Mouse (Mus musculus) layer of hippocampus, postnatal 25 days (tissue): ENCODE measurements around the gene Kctd20. TPM values are rescaled to one million over a fixed set of nuclear protein-coding genes. Genes with fewer than 3 reads are reported as not detected.

Experiments
- DNase-seq, 2 experiments: peaks; one replicate each; pipeline ENCODE4 v3.0.0; 2022; ENCODE audit warnings: mixed read lengths in 2 of 2, low spot score in 1 of 2; ENCODE audit errors: extremely low spot score in 1 of 2
- total RNA-seq, 2 experiments: library from RNA; stranded (reverse); gene quantifications; 2 replicates each; pipeline ENCODE4 v1.2.3; 2021

Kctd20 gene
- total RNA-seq: 10 to 100 TPM; 67.1 to 75.4 TPM

DNA sequence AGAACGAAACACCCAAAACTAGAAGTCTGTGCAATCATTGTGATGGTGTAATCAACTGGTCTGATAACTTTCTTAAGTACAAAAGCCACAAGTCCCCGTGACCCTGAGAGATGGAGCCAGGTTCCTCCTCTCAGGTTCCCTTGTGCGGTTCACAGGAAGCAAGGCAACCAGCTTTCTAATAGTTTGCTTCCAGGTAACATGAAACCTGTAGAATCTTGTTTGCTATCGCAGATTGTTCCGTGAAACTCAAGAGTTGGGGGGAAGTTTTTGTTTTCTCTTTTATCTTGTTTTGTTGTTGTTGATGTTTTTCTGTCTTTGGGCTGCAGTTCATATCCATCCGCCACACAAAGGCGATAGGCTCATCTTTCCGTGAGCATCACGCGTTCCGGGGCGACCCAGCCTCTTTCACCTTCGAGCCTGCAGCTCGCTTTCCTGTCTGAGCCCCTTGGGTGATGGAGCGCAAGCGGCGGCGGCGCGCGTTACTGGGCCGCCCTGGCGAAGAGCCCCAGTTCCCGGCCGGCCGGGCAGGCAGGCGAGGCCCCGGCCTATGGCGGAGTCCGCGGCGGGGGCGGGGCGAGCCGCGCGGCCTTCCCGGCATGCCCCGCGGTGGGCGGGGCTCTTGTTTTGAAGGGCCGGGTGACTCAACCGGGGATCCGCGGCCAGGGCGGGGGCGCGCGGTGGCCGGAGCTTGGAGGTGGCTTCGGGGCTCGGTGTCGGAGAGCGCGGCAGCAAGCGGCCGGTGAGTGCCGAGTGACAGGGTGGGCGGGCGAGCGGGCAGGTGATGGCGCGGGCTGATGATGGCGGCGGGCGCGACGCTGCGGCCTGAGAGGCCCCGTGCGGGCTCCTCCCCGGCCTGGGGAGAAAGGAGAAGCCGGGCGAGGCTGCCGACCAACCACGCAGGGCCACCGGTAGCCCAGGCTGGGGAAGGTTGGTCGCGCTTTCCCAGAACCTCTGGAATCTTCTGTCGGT lies at the start of gene Kctd20:
Gene Kctd20, plus strand, starts transcription at position 120 of the 969 bp plus-strand sequence.
- DNase-seq: peak; percentile 81 to 94

DNA sequence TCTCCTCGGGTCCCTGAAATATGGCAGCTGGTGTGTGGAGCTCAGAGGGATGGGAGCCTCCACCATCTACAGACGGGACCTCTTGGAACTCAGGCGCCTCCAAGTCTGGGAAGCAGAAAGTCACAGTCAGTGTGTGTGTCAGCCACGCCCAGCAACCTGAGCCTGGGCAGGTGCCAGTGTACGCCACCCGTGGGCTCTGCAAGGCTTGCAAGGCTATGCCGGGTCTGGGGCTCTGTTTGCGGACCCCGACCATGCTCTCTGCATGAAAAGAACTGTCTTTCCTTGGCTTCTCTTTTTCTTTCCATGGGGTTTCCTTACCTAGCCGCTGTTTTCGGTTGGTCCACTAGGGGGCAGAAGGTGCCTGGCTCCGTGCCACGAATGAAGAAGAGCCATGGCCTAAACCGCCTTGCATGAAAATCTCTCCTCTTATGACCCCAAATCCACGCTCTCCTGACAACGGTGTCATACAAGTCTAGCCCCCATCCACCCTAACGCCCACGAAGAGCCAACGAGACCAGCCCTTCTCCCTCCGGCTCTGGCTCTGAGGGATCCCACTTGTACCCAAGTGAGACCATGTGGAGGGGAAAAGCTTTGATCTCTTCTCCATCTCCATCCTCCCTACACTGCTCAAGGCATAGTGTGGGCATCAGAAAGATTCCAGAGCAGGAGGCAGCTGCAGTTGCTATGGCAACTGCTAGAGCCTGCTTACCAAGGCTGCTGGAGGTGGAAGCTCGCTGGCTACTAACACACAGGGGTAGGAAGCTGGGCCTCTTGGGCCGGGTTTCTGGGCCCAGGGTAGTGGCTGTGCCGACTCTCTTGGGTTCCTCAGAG lies 47.0 kb upstream of the Kctd20 start:
- DNase-seq: peak; percentile 62 to 76

DNA sequence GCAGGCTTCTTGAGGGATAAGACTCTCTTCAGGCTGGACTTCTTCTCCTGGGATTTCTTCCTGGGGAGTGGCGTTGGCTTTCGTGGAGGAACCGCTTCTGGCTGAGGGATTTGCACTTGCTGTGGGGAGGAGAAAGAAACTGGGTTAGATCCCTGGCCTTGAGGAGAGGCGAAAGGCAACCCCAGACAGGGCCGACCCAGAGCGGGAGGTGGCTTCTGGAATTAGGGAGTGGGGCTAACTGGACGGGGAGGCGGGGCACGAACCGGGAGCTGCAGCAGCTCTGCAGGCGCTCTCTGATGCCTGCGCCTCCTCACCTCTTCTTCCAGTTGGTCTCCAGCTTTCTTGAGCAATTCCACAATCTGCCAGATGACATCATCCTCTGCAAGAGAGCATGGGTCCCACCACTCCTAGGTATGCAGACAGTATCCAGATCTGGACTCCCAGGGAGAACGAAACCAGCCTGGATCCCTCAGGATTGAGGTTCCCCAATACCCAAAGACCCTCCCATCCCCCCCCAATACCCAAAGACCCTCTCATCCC lies 46.3 kb upstream of the Kctd20 start:
- peak in 1 of 2 experiments; percentile 28 for DNase-seq

DNA sequence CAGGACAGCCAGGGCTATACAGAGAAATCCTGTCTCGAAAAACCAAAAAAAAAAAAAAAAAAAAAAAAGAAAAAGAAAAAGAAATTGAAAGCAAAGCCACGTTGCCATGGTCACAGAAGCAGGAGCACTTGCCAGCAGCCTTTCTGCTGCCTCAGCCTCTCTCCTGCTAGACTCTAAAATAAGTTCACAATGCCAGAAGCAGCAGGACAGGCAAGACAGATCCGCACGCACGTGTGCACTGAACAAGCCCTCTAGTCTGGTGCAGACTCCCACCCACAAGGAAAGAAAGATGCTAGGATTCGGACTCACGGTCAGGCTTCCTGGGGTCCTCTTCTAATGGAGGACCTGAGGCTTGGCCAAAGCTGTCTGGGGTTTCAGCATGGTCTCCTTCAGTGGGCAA lies 43.8 kb upstream of the Kctd20 start:
- no peak for DNase-seq

DNA sequence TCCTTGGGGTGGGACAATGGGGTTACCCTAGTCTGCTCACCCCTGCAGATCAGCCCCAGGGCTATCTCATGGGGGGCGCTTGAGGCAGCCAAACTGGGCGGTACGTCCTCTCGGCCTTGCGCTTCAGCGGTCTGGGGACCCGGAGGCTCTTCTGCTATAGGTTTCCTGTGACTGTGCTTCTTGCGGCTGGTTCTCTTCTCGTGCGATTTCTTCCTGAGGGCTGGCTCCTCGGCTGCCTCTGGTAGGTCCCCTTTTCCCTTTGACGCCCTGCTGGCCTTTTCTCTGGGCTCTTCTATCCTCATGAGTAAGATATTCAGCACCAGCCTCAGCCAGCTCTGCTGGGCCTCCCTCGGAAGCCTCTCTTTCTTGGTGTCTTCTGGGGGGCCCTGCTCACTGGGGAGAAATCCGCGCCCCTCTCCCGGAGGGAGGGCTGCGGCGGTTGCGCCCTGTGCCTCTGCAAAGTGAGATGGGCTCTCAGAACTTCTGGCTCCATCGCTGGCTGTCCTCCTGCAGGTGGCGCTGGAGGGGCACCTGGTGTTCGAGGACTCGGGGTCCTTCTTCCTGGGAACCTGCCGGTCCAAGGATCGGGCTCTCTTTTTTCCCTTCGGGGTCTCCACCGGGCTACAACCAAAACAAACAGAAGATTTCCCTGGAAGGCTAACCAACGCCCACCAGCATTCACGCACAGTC lies 42.4 kb upstream of the Kctd20 start:
- peak in 1 of 2 experiments; percentile 43 for DNase-seq

DNA sequence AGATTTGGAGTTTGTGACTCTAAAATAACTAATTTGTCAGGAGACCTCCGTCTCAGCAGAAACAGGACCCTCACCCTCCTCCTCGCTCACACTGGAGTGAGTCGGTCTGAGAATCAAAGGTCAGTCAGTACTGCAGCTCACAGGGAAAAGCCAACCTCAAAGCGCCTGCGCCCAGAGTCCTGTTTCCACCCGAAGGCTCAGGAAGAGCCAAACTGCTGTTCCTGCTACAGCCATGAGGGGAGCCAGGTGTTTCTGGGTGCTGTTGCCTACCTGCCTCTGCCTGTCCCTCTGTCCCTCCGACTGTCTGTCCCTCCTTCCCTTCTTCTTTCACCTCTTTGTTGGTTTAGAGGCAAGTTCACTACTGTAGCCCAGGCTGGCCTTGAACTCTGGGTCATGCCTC lies 41.6 kb upstream of the Kctd20 start:
- DNase-seq: no peak

DNA sequence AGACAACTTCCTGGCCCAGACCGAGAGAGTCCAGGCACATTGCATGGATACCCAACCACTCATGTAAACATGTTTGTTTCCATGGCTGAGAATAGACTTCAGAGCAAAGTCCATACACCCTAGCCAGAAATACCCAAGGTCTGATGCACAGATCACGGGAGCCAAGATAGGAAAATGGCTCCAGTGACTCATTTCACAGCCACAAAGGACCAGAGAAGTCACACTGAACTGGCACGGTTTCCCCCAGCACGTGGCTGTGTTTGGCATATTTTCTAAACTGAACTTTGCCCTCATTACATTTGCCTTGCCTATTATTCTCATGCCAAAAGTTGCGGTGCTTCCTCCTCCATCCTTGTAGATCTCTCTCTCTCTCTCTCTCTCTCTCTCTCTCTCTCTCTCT lies 38.5 kb upstream of the Kctd20 start:
- no peak for DNase-seq

DNA sequence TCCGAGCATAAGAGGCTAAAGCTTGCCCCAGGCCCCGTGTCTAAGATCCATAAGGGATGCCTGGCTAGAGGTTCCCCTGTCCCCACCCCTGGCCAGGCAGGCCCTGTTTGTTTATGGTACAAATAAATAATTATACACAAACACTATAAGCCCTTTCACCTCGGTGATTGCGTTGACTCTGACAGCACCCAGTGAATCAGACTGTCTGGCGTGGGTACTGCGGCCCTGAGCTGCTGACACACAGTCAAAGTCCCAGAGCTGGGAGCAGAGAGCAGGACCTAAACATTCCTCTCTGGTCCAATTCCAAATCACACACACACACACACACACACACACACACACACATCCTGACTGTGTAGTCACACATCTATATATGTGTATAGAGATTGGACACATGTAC lies 37.8 kb upstream of the Kctd20 start:
- DNase-seq: no peak

DNA sequence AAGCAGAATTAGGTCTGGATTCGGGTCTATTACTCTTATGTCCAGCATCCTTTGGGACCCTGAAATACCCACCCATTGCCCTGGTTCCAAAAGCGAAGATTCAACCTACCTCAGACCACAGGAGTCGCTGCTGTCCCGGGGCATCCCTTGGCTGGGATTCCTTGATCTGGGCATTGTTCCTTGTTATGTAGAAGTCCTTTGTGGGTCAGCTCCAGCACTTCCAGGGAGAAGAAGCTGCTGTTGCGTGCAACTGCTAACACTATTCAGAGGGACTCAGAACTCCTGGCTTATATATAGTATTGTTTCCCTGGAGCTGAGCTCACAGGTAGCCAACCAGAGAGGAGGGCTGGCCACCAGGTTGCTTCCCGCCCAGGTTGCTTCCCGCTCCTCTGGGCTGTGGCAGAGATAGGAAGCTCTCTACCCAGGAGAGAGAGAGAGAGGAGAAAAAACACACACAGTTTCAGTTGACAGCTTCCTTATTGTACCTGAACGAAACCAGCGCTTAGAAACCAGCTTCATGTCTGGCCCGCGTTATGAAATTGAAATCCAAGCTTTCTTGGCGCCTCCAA lies 36.6 kb upstream of the Kctd20 start, which contains the start of gene 4930539E08Rik:
Gene 4930539E08Rik, minus strand, starts transcription at position 265 of the 569 bp plus-strand sequence.
- DNase-seq: no peak

DNA sequence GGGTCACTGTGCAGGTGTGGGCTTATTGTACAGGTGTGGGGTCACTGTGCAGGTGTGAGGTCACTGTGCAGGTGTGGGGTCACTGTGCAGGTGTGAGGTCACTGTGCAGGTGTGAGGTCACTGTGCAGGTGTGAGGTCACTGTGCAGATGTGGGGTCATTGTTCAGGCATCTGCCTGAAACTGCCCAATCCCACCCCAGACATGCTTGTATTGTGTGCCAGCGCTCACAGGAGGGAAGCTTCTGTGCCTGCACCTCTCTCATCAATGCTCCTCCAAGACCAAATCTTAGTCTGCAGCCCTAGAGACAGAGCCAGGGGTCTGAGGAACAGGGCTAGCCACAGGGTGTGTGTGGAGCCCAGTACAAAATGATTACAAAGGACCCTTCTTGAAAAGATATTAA lies 35.2 kb upstream of the Kctd20 start:
- DNase-seq: no peak

DNA sequence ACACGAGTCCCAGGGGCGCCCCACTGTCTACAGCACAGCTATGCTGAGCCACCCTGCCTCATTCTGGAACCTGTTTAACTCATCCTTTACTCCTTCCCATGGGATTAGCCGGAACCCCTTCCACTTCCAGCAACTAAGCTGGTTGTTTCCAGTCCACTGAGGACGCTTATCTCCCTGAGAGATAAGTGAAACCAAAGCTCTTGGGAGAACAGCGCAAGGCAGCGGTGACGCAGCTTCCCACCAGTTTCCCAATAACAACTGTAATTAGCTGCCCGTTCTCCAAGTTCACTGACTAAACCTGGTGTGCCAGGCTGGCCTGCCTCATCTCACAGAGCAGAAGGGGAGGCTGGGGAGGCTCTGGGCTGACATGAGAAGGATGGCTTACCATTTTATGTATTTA lies 30.7 kb upstream of the Kctd20 start:
- DNase-seq: no peak

DNA sequence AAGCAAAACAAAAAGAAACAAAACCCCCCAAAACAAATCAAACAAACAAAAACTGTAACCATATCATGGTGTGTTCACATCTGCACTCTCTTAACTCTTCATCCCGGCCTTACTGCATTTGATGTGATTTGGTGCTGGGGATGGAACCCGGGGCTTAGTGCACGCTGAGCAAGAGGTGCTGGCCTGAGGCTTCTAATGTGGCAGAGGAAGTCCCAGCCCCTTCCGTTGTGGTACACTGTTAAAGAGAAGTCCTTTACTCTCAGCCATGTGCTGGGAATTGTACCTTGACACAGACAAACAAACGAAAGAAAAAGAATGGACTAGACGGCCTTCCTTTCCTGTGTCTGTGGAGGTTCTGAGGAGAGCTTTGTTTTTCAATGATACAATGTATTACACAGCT lies 29.7 kb upstream of the Kctd20 start:
- DNase-seq: no peak

DNA sequence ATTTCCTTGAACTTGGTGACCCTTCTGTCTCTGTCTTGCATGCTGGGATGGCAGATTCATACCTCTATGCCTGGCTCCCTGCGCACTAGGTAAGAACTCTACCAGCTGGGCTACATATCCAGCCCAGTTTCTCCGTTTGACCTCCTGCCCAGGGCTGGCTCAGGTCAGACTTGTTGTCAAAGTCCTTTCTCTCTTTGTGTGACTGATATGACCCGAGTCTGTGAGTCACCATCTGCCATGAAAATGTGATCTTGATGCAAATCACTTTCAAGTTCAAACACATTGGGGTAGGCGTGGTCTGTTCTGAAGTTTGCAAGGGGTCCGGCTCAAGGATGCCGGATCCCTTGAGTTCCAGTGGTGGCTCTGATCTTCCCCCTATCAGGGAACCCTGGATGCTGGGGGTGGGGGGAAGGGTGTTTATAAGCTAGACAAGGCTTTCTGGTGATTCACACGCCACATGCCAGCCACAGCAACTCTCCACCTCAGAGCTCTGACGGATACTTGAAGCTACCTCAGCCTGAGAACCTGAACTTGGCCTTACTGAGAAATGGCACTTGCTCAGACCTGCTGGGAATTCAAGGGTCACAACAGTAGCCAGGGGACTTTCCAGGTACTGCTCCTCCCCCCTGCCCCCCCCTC lies 26.7 kb upstream of the Kctd20 start:
- no peak for DNase-seq

DNA sequence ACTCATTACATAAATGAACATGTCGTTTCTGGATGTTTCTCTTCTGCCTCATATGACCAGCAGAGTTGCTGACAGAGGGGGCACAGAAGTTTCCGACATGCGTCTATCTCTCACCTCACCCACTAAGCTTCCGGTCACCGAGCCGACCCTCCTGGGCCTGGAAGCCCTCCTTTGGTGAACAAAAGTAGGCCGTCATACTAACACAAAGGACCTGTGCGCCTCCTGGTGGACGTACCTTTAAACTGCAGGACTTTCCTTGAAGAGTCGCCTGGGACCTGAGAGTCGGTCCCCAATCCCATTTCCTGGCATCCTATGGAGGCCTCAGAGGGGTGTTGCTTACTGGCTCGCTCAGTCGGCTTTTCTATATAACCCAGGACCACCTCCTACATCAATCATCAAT lies 25.4 kb upstream of the Kctd20 start:
- DNase-seq: peak; percentile 77 to 89

DNA sequence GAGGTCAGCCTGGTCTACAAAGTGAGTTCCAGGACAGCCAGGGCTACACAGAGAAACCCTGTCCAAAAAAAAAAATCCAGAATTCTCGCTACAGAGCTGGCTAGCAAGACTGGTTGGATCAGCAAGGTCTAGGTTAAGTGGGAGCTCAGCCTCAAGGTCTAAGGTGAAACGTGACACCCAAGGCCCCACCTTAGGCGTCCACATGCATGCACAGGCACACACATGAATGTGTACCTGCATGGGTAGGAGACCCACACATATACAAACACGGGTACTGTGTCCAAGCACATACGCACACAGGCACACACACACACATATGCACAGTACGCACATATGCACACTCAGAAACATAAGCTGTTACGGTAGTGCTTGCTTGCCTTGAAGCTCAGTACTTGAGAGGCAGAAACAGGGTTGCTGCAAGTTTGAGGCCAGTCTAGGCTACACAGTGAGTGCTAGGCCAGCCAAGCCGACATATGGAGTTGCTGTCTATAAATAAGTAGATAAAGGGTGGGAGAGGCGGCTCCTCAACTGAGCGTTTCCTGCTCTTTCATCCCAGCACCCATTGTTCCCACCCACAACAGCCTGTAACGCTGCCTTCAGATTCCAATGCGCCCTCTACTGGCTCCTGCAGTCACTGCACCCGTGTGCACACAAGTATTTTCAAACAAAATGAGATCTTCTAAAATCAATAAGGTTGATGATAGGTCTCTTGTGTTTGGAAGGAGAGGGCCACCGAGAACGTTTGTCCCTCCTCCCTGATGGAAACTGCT lies 24.7 kb upstream of the Kctd20 start:
- peak in 1 of 2 experiments; percentile 57 for DNase-seq

DNA sequence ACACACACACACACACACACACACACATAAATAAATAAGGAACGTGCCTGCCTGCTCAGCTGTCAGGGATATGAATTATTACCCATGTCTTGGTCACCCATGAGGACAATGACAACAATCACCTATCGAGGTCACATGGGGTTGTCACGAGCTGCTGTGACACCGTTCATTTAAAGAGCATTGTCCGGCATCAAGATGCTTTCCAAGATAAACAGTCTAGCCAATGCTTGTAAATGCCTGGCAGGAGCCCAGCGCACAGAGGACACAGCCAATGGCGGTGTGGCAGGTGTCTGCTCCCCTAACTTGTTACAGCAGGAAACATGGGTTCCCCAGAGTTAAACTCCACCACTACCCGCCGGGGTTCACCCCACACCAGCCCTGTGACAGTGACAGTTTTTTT lies 23.7 kb upstream of the Kctd20 start:
- DNase-seq: no peak

DNA sequence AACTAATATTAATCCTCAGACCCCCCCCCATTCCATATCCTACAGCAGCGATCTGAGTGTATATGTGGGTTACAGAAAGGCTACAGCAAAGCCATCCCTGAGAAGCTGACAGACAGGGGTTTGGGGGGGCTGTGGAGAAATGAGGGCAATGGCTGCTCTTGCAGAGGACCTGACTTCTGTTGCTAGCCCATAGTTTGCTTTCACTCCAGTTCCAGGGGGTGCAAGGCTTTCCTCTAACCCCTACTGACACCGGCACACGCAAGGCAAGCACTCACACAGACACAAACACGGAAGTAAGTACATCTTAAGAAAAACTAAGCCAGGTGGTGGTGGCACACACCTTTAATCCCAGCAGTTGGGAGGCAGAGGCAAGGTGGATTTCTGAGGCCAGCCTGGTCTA lies 22.4 kb upstream of the Kctd20 start:
- no peak for DNase-seq

DNA sequence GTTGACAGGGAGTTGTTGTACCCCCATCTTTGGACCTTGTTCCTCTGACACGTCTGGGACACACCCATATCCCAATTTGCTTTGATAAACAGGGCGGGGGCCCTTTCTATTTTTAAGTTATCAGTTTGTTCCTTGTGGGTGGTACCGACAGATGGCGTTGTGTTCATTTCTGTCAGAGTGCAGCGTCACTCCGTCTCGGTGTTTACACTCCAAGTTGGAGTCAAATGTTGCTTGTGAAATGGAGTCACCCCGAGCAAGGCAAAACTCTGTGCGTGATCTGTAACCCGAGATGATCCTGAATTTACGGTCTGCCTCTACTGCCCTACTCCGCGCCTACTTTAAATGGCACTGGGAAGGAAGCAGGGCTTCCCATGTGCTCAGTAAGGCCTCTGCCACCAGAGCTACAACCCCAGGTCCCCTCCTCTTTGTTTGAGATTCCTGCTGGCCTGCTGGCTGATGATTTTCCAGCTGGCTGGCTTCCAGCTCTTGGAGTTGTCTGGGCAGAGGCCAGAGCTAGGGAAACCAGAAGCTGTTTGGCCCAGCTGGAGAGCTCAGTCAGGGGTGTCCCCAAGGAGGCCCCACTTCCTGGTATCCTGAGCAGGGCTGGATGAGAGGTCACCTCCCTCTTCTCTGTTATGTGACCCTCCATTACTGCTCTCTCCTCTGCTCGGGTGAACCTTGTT lies 21.2 kb upstream of the Kctd20 start:
- DNase-seq: peak; percentile 31 to 54
